Mouse (Mus musculus) MN1 (cell line): ENCODE measurements around the gene 5730596B20Rik.
A peak's percentile ranks its signal among the peaks of the same experiment; 100 is the strongest.

Experiments used
- DNase-seq: peaks from one replicate; pipeline ENCODE4 v3.0.0-alpha.2; 2016; ENCODE audit warnings: low spot score

Gene 5730596B20Rik

GRCm38 (mm10) chr6:52162611-52163365 is 14.5 kb upstream of the 5730596B20Rik start:
- no peak for DNase-seq

GRCm38 (mm10) chr6:52163366-52164031 is 13.8 kb upstream of the 5730596B20Rik start:
- no peak for DNase-seq

- DNase-seq: no peak
Observed at GRCm38 (mm10) chr6:52164051-52164625, 13.2 kb upstream of the 5730596B20Rik start.

- no peak for DNase-seq
Observed at GRCm38 (mm10) chr6:52164626-52165440, 12.5 kb upstream of the 5730596B20Rik start, which contains the start of gene Hoxa2. Gene Hoxa2 (minus strand): TSS chr6:52164831.

GRCm38 (mm10) chr6:52165441-52166370 is 11.6 kb upstream of the 5730596B20Rik start:
- DNase-seq: no peak

- DNase-seq: no peak
Observed at GRCm38 (mm10) chr6:52166431-52167077, 10.7 kb upstream of the 5730596B20Rik start.

GRCm38 (mm10) chr6:52167176-52167575 is 10.1 kb upstream of the 5730596B20Rik start:
- no peak for DNase-seq

- DNase-seq: no peak
Observed at GRCm38 (mm10) chr6:52167736-52168161, 9.5 kb upstream of the 5730596B20Rik start.

GRCm38 (mm10) chr6:52168191-52169055 is 8.9 kb upstream of the 5730596B20Rik start:
- DNase-seq: no peak

GRCm38 (mm10) chr6:52169499-52170165 is 7.7 kb upstream of the 5730596B20Rik start:
- DNase-seq: no peak

GRCm38 (mm10) chr6:52170166-52170897 is 7.0 kb upstream of the 5730596B20Rik start:
- no peak for DNase-seq

- no peak for DNase-seq
Observed at GRCm38 (mm10) chr6:52170898-52171223, 6.4 kb upstream of the 5730596B20Rik start.

GRCm38 (mm10) chr6:52171331-52171730 is 6.0 kb upstream of the 5730596B20Rik start:
- DNase-seq: no peak

- no peak for DNase-seq
Observed at GRCm38 (mm10) chr6:52171938-52172337, 5.4 kb upstream of the 5730596B20Rik start.

GRCm38 (mm10) chr6:52172501-52172900 is 4.8 kb upstream of the 5730596B20Rik start:
- DNase-seq: no peak

- DNase-seq: no peak
Observed at GRCm38 (mm10) chr6:52173648-52174047, 3.6 kb upstream of the 5730596B20Rik start.

GRCm38 (mm10) chr6:52174968-52175751 is 2.1 kb upstream of the 5730596B20Rik start:
- peak; percentile 32 for DNase-seq

- no peak for DNase-seq
Observed at GRCm38 (mm10) chr6:52175864-52176263, 1.4 kb upstream of the 5730596B20Rik start.
